Mouse (Mus musculus) v-Abl transformed pro-B cells (cell line): Measurements from ENCODE around the gene Sprr1b.
"Not testable (repeated sequence)": the region's sequence is repeated elsewhere in the genome, so short reads cannot be mapped to it uniquely, and the experiment has no call there.

Experiments
- in situ Hi-C, 2 experiments: fragments of 400-800 bp; cut with MboI; formaldehyde crosslinking; loops; one replicate each; pipeline ENCODE4 v1.15.1; 2025; ENCODE audit not compliant: unreplicated experiment in 2 of 2

The Sprr1b gene

DNA sequence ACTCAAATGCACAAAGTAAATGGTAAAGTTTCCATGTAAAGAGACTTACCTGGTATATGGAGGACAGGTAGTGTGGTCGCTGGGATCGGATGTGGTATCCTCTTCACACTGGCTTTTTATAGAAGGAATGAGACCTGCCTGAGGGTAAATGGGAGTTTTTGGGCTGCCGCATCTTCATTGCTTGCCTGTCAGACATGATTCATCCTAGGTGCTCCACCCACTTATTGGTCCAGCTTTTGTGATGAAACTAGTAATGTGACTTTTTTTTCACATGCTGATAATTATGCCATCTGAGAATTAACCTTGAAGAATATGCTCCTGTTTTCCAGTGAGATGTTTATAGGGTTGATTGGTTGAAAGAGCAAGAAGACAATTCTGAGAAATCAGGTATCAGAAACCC, at the start of gene Sprr1b:
TSS of gene Sprr1b (minus strand) at position 101 of the 400 bp plus-strand sequence.
- in situ Hi-C loops = no loop called here

DNA sequence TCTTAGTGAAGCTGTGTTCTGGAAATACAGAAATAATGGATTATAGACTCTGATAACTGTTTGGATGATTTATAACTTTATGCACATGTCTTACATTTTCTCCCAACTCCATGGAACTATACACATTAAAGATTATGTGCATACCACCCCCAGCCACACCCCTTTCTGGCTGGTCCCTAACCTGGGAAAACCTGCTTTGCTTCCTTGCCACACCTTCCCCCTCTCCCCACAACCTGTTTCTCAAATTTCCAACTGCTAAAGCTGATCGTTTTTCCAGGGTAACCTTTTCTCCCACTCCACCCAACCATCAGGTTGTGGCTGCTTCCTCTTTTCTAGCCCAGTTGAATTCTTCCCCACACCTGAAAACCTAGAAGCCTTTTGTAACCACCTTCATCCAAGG, 47.7 kb upstream of the Sprr1b start:
- in situ Hi-C loops = no loop called here

DNA sequence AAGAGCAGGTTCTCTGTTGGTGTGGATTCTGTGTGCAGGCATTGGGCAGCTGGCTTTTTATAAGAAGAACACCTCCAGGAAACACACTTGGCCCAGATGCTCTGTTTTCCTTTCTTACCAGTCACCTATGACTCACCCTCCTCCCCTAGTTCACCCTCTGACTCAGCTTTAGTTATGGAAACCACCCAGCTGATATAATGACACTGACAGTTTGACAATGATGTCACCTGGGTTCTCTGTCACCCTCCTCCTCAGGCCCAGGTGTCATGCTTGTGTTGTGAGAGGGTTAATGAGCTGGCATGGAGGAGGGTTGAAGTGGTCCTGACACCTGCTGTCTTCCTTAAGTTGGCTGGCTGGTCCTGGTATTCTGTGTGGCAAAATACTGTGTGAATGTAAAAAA, 47.3 kb upstream of the Sprr1b start, which contains the start of gene Sprr1a:
TSS of gene Sprr1a (minus strand) at position 33 of the 400 bp plus-strand sequence.
- in situ Hi-C loops = no loop called here

DNA sequence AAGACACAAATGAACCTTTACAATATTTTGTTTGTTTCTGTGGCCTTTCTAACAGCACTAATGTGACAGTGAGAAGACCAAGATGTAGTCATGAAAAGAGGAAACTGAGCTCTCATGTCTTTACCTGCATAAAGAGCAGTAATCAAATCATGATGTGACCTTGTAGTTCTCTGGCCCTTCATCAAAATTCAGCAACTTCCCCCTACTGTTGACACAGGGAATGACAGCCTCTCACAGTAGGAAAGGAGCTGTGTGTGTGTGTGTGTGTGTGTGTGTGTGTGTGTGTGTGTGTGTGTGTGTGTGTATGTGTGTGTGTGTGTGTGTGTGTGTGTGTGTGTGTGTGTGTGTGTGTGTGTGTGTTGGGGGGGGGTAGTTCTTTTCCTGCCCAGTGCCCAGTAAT, 42.7 kb upstream of the Sprr1b start:
- in situ Hi-C loops = not testable (repeated sequence)

DNA sequence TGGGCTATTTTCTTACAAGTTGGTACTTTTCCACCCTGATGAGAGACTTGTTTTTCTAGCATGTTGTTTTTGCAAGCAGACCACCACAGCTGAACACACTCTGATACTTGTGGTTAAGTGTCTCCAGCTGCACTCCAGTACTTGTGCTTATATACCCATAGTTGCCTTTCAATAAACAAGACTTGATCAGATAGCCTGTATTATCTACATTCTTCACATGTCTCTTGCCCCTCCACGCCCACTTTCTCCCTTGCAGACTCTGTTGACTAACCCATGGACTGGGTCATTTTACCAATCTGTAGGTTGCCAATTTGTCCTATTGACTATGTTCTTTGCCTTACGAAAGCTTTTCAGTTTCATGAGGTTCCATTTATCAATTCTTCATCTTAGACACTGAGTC, 31.5 kb upstream of the Sprr1b start:
- in situ Hi-C loops = no loop called here

DNA sequence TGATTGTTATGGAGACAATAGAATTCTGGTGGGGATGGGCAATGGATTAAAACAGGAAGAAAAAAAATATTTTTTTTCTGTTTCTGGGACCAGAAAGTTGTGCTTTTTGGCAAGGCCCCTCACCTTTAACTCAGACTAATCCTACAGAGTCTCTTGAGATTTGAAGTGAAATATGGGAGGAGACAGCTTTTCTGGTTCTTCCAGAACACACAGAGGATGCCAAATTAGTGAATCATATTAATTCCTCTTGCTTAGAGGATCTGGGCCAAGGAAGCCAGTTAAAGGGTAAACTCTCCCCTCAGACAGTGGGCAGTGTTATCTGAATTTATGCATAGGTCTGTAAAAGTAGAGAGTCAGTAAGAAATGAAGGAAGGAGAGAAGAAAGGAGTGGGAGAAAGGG, 28.8 kb upstream of the Sprr1b start:
- in situ Hi-C loops = no loop called here

DNA sequence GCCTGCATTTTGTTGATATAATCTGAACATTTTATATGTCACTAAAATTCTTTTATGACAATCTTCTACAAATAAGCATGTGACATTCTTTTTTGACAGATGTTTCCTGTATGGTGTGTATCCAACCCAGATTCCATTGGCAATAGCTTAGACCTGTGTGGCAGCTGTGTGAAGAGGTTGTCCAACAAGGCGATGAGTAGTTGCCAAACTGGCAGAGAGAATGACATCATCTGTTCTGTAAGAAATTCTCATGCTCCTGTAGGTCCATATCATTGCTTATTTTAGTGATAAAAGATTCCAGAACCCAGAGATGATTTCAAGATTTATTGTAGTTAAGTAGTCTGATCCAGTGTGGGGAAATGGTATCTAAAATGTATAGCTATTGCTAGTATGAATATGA, 28.0 kb upstream of the Sprr1b start:
- in situ Hi-C loops = no loop called here

DNA sequence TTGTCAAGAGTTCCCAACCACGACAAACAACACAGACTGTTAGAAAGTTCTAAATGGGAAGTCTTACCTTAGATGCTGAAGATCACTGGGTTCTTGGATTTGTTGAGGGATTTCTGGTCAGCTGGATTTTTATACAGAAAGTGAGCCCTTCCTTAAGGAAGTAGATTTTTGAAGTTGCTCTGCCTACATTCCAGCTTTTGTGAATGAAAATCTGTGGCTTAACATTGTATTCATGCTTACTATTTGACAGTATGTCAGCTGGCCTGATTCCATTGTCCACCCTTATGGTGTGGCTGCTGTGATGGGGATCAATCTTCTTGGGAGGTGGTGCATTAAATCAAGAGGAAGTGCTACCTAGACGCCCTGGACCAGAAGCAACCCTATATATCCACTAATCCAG, 20.0 kb upstream of the Sprr1b start, which contains the start of gene Sprr3:
TSS of gene Sprr3 (minus strand) at position 101 of the 400 bp plus-strand sequence.
- in situ Hi-C loops = no loop called here

DNA sequence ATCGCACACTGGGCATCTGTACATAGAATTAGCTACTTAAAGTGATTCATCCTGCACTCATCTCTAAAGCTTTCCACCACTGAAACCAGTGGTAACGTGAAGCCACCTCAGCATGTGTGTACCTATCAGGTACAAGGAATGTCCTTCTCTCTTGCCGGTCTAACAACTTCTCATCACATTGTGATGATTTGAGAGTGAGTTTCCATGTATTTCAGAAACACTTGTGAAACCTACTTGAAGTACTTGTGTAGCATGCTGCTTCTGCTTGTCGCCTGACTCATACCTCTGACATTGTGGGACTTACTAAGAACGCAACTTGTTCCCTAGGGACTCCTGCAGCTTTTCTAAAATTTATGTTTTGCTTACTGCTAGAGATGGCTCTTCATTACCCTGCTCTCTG, 16.6 kb upstream of the Sprr1b start:
- in situ Hi-C loops = no loop called here

DNA sequence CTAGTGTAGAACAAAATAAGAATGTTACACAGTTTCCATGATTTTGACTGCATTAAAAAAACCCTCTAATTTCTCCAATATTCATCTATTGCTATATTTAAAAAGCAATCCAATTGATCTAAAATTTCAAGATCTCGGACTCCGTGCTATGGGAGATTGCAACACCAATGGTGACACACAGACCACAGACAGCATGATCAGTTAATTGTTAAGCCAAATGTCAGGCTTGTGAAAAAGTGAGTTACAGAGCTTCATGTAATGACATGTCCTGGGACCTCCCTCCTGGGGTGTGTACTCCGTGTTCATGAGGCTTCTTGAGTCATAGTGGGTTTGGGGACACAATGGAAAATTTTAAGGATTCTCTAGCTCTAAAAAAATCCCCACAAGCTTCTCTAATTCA, 1.6 kb upstream of the Sprr1b start:
- in situ Hi-C loops = no loop called here

DNA sequence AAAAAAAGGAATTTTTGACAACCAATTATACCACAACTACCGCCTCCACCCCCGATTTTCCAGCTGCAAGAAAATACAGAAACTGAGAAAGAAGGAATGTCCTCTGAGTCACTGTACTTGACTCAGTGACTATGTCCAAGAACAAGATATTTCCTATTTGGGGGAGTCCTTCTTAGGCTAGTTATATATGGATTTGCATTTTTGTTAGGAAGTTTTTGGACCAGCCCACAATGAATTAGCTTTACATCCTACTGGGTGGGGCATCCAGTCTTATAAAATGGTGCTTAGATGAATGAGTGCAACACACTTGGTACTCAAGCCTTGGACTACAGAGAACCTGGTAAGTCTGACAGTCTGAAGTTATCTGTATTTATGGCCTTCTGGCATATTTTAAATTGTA, 6.3 kb downstream of the Sprr1b start, which contains the start of gene Sprr2k:
TSS of gene Sprr2k (plus strand) at position 301 of the 400 bp plus-strand sequence.
- in situ Hi-C loops = no loop called here

DNA sequence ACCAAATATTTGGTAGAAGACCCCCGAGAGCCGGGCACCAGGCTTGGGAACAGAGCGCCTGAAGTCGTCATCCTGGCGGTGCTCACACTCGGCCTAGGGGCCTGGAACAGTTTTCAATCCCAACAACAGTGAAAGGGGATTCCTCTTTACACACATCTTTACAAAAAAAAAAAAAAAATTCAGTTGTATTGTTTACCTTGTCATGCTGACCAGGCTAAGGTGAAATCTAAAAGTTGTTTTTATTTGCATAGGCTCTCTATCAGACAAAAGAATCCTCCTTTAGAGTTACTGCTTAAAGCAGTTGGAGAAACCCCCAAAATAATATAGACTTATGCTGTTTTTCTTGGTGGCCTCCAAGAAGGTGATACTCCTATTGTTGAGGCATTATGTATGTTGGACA, 9.3 kb downstream of the Sprr1b start, which contains the start of gene Gm9774:
TSS of gene Gm9774 (minus strand) at position 101 of the 400 bp plus-strand sequence.
- in situ Hi-C loops = no loop called here

DNA sequence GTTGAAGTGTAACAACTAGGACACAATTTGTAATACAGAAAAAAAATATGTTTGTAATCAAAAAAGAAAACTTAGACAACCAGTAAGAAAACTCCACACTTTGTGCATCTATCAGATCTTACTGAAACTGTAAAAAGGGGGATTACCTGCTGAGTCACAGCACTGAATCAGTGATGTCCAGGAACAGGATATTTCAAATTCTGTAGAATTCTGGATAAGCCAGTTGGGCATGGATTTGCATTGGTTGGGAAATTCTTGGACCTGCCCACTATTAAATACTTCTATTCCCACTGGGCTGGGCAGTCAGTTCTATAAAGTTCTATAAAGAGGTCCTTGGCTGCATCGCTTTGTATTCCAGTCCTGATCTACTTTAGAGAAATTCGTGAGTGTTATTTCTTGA, 20.8 kb downstream of the Sprr1b start, which contains the start of gene Sprr2j-ps:
TSS of gene Sprr2j-ps (plus strand) at position 301 of the 400 bp plus-strand sequence.
- in situ Hi-C loops = no loop called here

DNA sequence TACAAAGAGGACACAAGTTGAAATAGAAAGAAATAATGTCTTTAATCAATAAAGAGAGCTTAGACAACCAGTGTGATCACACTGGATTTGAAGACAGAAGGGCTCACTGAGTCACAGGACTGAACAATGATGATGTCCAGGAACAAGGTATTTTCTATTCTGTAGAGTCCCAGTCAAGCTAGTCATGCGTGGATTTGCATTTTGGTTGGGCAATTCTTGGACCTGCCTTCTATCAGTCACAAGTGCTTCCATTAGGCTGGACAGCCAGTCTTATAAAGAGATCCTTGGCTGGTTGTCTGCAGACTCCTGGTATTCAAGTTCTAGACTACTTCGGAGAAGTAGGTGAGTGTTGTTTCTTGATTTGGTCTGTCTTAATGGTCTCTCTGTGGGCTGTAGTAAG, 30.9 kb downstream of the Sprr1b start, which contains the start of gene Sprr2i:
TSS of gene Sprr2i (plus strand) at position 301 of the 400 bp plus-strand sequence.
- in situ Hi-C loops = no loop called here

DNA sequence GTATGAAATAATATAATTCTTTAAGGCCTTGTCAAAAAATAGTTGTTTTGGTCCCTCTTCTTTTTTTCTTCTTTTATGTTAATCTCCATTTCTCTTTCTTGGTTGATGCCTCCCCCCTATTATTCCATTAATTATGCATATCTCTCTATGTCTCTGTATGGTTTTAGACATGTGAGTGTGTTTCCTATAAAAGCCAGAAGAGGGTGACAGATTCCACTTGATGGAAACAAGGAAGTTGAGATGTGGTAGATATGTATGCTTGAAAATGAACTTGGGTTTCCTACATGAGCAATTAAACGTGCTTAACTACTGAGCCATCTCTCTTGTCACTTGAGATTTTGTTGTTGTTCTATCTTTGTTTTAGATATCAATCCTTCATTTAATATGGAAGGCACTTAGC, 44.3 kb downstream of the Sprr1b start:
- in situ Hi-C loops = no loop called here
